Mouse (Mus musculus) liver, adult 2 months (tissue): ENCODE measurements around the gene Galnt10.

Experiments used
- CTCF ChIP-seq: fragments of 200-500 bp; IDR thresholded peaks from 2 replicates; pipeline ENCODE4 v1.5.1; 2011; ENCODE audit warnings: low read depth, low read length, control low read depth
- POLR2A ChIP-seq: fragments of 200-500 bp; IDR thresholded peaks from 2 replicates; pipeline ENCODE4 v1.6.1; 2011; ENCODE audit warnings: low read length, control low read depth; ENCODE audit not compliant: insufficient read depth; ENCODE audit errors: extremely low read depth

- TF ChIP-seq CTCF: no peak
- no peak for TF ChIP-seq POLR2A
Observed at GRCm38 (mm10) chr11:57779824-57780223, 134.6 kb downstream of the Galnt10 start.
